Mouse (Mus musculus) adrenal gland, postnatal 36 days (tissue): Measurements from ENCODE around the gene Rpl13a. TPM values are rescaled to one million over a fixed set of nuclear protein-coding genes. Genes with fewer than 3 reads are reported as not detected.
A peak's percentile ranks its signal among the peaks of the same experiment; 100 is the strongest.
"Not testable (repeated sequence)": the region's sequence is repeated elsewhere in the genome, so short reads cannot be mapped to it uniquely, and the experiment has no call there.

ENCODE experiments used
- DNase-seq, 2 experiments: peaks; one replicate each; pipeline ENCODE4 v3.0.0; 2021; ENCODE audit warnings: mixed read lengths in 1 of 2
- long read RNA-seq, 2 experiments: library from polyadenylated mRNA; stranded (forward); transcript quantifications; one replicate each; pipeline ENCODE4 v2.0.0; 2021; ENCODE audit warnings: borderline sequencing depth in 2 of 2
- total RNA-seq, 2 experiments: library from RNA; stranded (reverse); gene quantifications; 2 replicates each; pipeline ENCODE4 v1.2.3; 2021

Gene Rpl13a
- total RNA-seq, result 1,000 to 10,000 TPM; 1,621 to 1,757 TPM
- long read RNA-seq, experiment 1, transcript Rpl13a-213 (4 exons, 464 nt), result minor isoform, 17 of 1,042 reads
- long read RNA-seq, experiment 1, transcript Rpl13a-203 (8 exons, 734 nt), result minor isoform, 34 of 1,042 reads
- long read RNA-seq, experiment 1, transcript Rpl13a-201 (8 exons, 1,047 nt), result major isoform, 849 of 1,042 reads
- long read RNA-seq, experiment 1, partial matches to known transcripts, result 128 of 1,042 reads
- long read RNA-seq, experiment 1, other reads (novel, unspliced or antisense), result 9 of 1,042 reads
- long read RNA-seq, experiment 2, transcript Rpl13a-213 (4 exons, 464 nt), result minor isoform, 7 of 539 reads
- long read RNA-seq, experiment 2, transcript Rpl13a-201 (8 exons, 1,047 nt), result major isoform, 487 of 539 reads
- long read RNA-seq, experiment 2, transcript Rpl13a-203 (8 exons, 734 nt), result minor isoform, 24 of 539 reads
- long read RNA-seq, experiment 2, partial matches to known transcripts, result 9 of 539 reads
- long read RNA-seq, experiment 2, other reads (novel, unspliced or antisense), result 12 of 539 reads

GRCm38 (mm10) chr7:45128624-45129246, at the start of gene Rpl13a:
TSS of gene Rpl13a (minus strand) at chr7:45128761.
- peak; percentile 98 to 99 for DNase-seq

- DNase-seq, result no peak
Observed at GRCm38 (mm10) chr7:45176356-45176755, 47.8 kb upstream of the Rpl13a start.

- DNase-seq, result no peak
Observed at GRCm38 (mm10) chr7:45175929-45176328, 47.4 kb upstream of the Rpl13a start.

GRCm38 (mm10) chr7:45175398-45175797, 46.8 kb upstream of the Rpl13a start:
- DNase-seq, result no peak

- no peak for DNase-seq
Observed at GRCm38 (mm10) chr7:45174567-45175280, 46.2 kb upstream of the Rpl13a start.

GRCm38 (mm10) chr7:45173772-45174171, 45.2 kb upstream of the Rpl13a start:
- not testable (repeated sequence) for DNase-seq

GRCm38 (mm10) chr7:45172974-45173373, 44.4 kb upstream of the Rpl13a start:
- DNase-seq, result peak in 1 of 2 experiments; percentile 25

GRCm38 (mm10) chr7:45169495-45169894, 40.9 kb upstream of the Rpl13a start:
- DNase-seq, result peak in 1 of 2 experiments; percentile 26

- DNase-seq, result no peak
Observed at GRCm38 (mm10) chr7:45168656-45169055, 40.1 kb upstream of the Rpl13a start.

- DNase-seq, result no peak
Observed at GRCm38 (mm10) chr7:45167761-45168445, 39.3 kb upstream of the Rpl13a start.

- DNase-seq, result no peak
Observed at GRCm38 (mm10) chr7:45166950-45167401, 38.4 kb upstream of the Rpl13a start.

GRCm38 (mm10) chr7:45165701-45166100, 37.1 kb upstream of the Rpl13a start:
- no peak for DNase-seq

GRCm38 (mm10) chr7:45164833-45165232, 36.3 kb upstream of the Rpl13a start:
- DNase-seq, result no peak

- peak; percentile 55 to 66 for DNase-seq
Observed at GRCm38 (mm10) chr7:45163735-45164490, 35.4 kb upstream of the Rpl13a start, which contains the start of gene Slc17a7. TSS of gene Slc17a7 (plus strand) at chr7:45163949.

- DNase-seq, result no peak
Observed at GRCm38 (mm10) chr7:45162996-45163615, 34.5 kb upstream of the Rpl13a start.

GRCm38 (mm10) chr7:45162551-45162950, 34.0 kb upstream of the Rpl13a start:
- no peak for DNase-seq

GRCm38 (mm10) chr7:45161612-45162473, 33.3 kb upstream of the Rpl13a start:
- DNase-seq, result peak; percentile 88 to 93

- DNase-seq, result no peak
Observed at GRCm38 (mm10) chr7:45160866-45161265, 32.3 kb upstream of the Rpl13a start.

- DNase-seq, result no peak
Observed at GRCm38 (mm10) chr7:45160316-45160800, 31.8 kb upstream of the Rpl13a start.
